In genomic region chr5:144296090-144296604, GRCm38 (mm10) we compare ENCODE assay signal across 17 mouse cellular contexts.
"Had no signal": no experiment of that assay in that cellular context is flagged by ENCODE, and none has a peak within 500 bp of the region (broad histone marks: within the 10 kb centered on the region; RNA-seq: fewer than 3 reads in every experiment).

No protein-coding gene starts in this region.

- H3K4me3 ChIP-seq: kidney, embryonic 15.5 days; limb, embryonic 10.5 days; limb, embryonic 13.5 days; midbrain, embryonic 13.5 days had no signal

- H3K27ac ChIP-seq: kidney, embryonic 15.5 days; limb, embryonic 10.5 days; limb, embryonic 13.5 days; liver, embryonic 14.5 days; macrophage; midbrain, embryonic 13.5 days had no signal

- H3K4me1 ChIP-seq: kidney, embryonic 15.5 days; limb, embryonic 10.5 days; limb, embryonic 13.5 days; midbrain, embryonic 13.5 days had no signal

- H3K36me3 ChIP-seq: kidney, embryonic 15.5 days; limb, embryonic 10.5 days; limb, embryonic 13.5 days; midbrain, embryonic 13.5 days had no signal

- H3K9ac ChIP-seq: kidney, embryonic 15.5 days; limb, embryonic 13.5 days; liver, embryonic 14.5 days; liver, postnatal 0 days; lung, embryonic 14.5 days; midbrain, embryonic 13.5 days had no signal

- H3K9me3 ChIP-seq: kidney, embryonic 15.5 days; limb, embryonic 10.5 days; limb, embryonic 13.5 days; midbrain, embryonic 13.5 days had no signal

- H3K4me2 ChIP-seq: kidney, embryonic 15.5 days; limb, embryonic 13.5 days; liver, embryonic 11.5 days; lung, embryonic 14.5 days; midbrain, embryonic 13.5 days had no signal

- DNase-seq: kidney, adult 11 months; kidney, adult 8-10 months; kidney, postnatal 10 days; kidney, postnatal 36 days; liver, postnatal 0 days; lung, embryonic 14.5 days; thymus, adult 2 months; thymus, postnatal 25 days had no signal

- H3K27me3 ChIP-seq: kidney, embryonic 15.5 days; limb, embryonic 13.5 days; midbrain, embryonic 13.5 days had no signal

- ATAC-seq: liver, postnatal 0 days; lung, postnatal 0 days; midbrain, embryonic 13.5 days; midbrain, embryonic 16.5 days had no signal
